Mouse (Mus musculus): ENCODE data around the gene Cyp2j8. TPM values are rescaled to one million over a fixed set of nuclear protein-coding genes. Genes with fewer than 3 reads are reported as not detected.
"Not testable (repeated sequence)": the region's sequence is repeated elsewhere in the genome, so short reads cannot be mapped to it uniquely, and the experiment has no call there.

Gene Cyp2j8
- polyA plus RNA-seq (2015; fragmentation: Nextera tagmentation; extraction: Ambion mirVana) = not detected in 2 replicates

GRCm38 (mm10) chr4:96507286-96507685, at the start of gene Cyp2j8:
TSS of gene Cyp2j8 (minus strand) at chr4:96507386.
- H3K36me3 ChIP-seq (ENCODE audit: control insufficient read depth, insufficient read depth) = no peaks in the 10 kb centered on the region
- H3K27ac ChIP-seq (ENCODE audit: low read length) = no peak within 1 kb of the TSS
- no peaks in the 10 kb centered on the region for H3K4me1 ChIP-seq (ENCODE audit: control insufficient read depth, low read depth, low read length)
- no peak for ATAC-seq (ENCODE audit: low read depth)
- H3K4me2 ChIP-seq (ENCODE audit: low read depth, low read length) = no peak within 1 kb of the TSS
- H3K4me3 ChIP-seq (ENCODE audit: low read depth, low read length) = no peak within 1 kb of the TSS
- no peaks in the 10 kb centered on the region for H3K27me3 ChIP-seq (ENCODE audit: control insufficient read depth, insufficient read depth, low read depth, low read length)
- H3K9ac ChIP-seq (ENCODE audit: low read depth, low read length) = no peak within 1 kb of the TSS
- 59% methylated on average over 1 of the region's 1 CpGs for WGBS (ENCODE audit: insufficient replicate concordance)
- no peaks in the 10 kb centered on the region for H3K9me3 ChIP-seq (replicated peaks; ENCODE audit: control insufficient read depth, low read length)

- 4% methylated on average over 16 of the region's 16 CpGs for WGBS (ENCODE audit: insufficient replicate concordance)
- Histone ChIP-seq H3K36me3 (ENCODE audit: control insufficient read depth, insufficient read depth) (no peaks in the 10 kb centered on the region), H3K4me2 (ENCODE audit: low read depth, low read length) (peak within 1 kb of the TSS; percentile 55), H3K9me3 (replicated peaks; ENCODE audit: control insufficient read depth, low read length) (no peaks in the 10 kb centered on the region), H3K27me3 (ENCODE audit: control insufficient read depth, insufficient read depth, low read depth, low read length) (no peaks in the 10 kb centered on the region), H3K27ac (ENCODE audit: low read length) (no peak within 1 kb of the TSS), H3K4me3 (ENCODE audit: low read depth, low read length) (peak within 1 kb of the TSS; percentile 57), H3K9ac (ENCODE audit: low read depth, low read length) (peak within 1 kb of the TSS; percentile 37; the same call in 1 of the 2 replicates), H3K4me1 (ENCODE audit: control insufficient read depth, low read depth, low read length) (no peaks in the 10 kb centered on the region)
- peak; percentile 70 for ATAC-seq (ENCODE audit: low read depth)
Observed at GRCm38 (mm10) chr4:96553133-96553819, 46.1 kb upstream of the Cyp2j8 start, which contains the start of gene Cyp2j6. TSS of gene Cyp2j6 (minus strand) at chr4:96553661.

GRCm38 (mm10) chr4:96551619-96552018, 44.4 kb upstream of the Cyp2j8 start:
- H3K27me3 ChIP-seq (ENCODE audit: control insufficient read depth, insufficient read depth, low read depth, low read length) = no peaks in the 10 kb centered on the region
- no peak overlapping the region for H3K4me2 ChIP-seq (ENCODE audit: low read depth, low read length)
- no peak overlapping the region for H3K9ac ChIP-seq (ENCODE audit: low read depth, low read length)
- no peak overlapping the region for H3K27ac ChIP-seq (ENCODE audit: low read length)
- H3K36me3 ChIP-seq (ENCODE audit: control insufficient read depth, insufficient read depth) = no peaks in the 10 kb centered on the region
- no peak for ATAC-seq (ENCODE audit: low read depth)
- WGBS (ENCODE audit: insufficient replicate concordance) = 29% methylated on average over 3 of the region's 3 CpGs
- no peak overlapping the region for H3K4me3 ChIP-seq (ENCODE audit: low read depth, low read length)
- no peaks in the 10 kb centered on the region for H3K4me1 ChIP-seq (ENCODE audit: control insufficient read depth, low read depth, low read length)
- H3K9me3 ChIP-seq (replicated peaks; ENCODE audit: control insufficient read depth, low read length) = no peaks in the 10 kb centered on the region

GRCm38 (mm10) chr4:96545976-96546375, 38.8 kb upstream of the Cyp2j8 start:
- no peaks in the 10 kb centered on the region for H3K27me3 ChIP-seq (ENCODE audit: control insufficient read depth, insufficient read depth, low read depth, low read length)
- no peaks in the 10 kb centered on the region for H3K4me1 ChIP-seq (ENCODE audit: control insufficient read depth, low read depth, low read length)
- no peak overlapping the region for H3K9ac ChIP-seq (ENCODE audit: low read depth, low read length)
- H3K27ac ChIP-seq (ENCODE audit: low read length) = no peak overlapping the region
- WGBS (ENCODE audit: insufficient replicate concordance) = 61% methylated on average over 1 of the region's 1 CpGs
- H3K4me3 ChIP-seq (ENCODE audit: low read depth, low read length) = no peak overlapping the region
- H3K36me3 ChIP-seq (ENCODE audit: control insufficient read depth, insufficient read depth) = no peaks in the 10 kb centered on the region
- no peaks in the 10 kb centered on the region for H3K9me3 ChIP-seq (replicated peaks; ENCODE audit: control insufficient read depth, low read length)
- ATAC-seq (ENCODE audit: low read depth) = no peak
- no peak overlapping the region for H3K4me2 ChIP-seq (ENCODE audit: low read depth, low read length)

GRCm38 (mm10) chr4:96525772-96526171, 18.6 kb upstream of the Cyp2j8 start:
- Histone ChIP-seq H3K36me3 (ENCODE audit: control insufficient read depth, insufficient read depth) (no peaks in the 10 kb centered on the region), H3K27me3 (ENCODE audit: control insufficient read depth, insufficient read depth, low read depth, low read length) (no peaks in the 10 kb centered on the region), H3K9ac (ENCODE audit: low read depth, low read length) (no peak overlapping the region), H3K4me3 (ENCODE audit: low read depth, low read length) (no peak overlapping the region), H3K27ac (ENCODE audit: low read length) (no peak overlapping the region), H3K4me1 (ENCODE audit: control insufficient read depth, low read depth, low read length) (no peaks in the 10 kb centered on the region), H3K9me3 (replicated peaks; ENCODE audit: control insufficient read depth, low read length) (no peaks in the 10 kb centered on the region), H3K4me2 (ENCODE audit: low read depth, low read length) (no peak overlapping the region)
- 21% methylated on average over 1 of the region's 1 CpGs for WGBS (ENCODE audit: insufficient replicate concordance)
- ATAC-seq (ENCODE audit: low read depth) = no peak

GRCm38 (mm10) chr4:96522256-96522655, 15.1 kb upstream of the Cyp2j8 start:
- no peaks in the 10 kb centered on the region for H3K9me3 ChIP-seq (replicated peaks; ENCODE audit: control insufficient read depth, low read length)
- no peaks in the 10 kb centered on the region for H3K4me1 ChIP-seq (ENCODE audit: control insufficient read depth, low read depth, low read length)
- 41% methylated on average over 2 of the region's 2 CpGs for WGBS (ENCODE audit: insufficient replicate concordance)
- no peak overlapping the region for H3K4me2 ChIP-seq (ENCODE audit: low read depth, low read length)
- H3K27me3 ChIP-seq (ENCODE audit: control insufficient read depth, insufficient read depth, low read depth, low read length) = no peaks in the 10 kb centered on the region
- no peak overlapping the region for H3K27ac ChIP-seq (ENCODE audit: low read length)
- H3K36me3 ChIP-seq (ENCODE audit: control insufficient read depth, insufficient read depth) = no peaks in the 10 kb centered on the region
- no peak overlapping the region for H3K4me3 ChIP-seq (ENCODE audit: low read depth, low read length)
- no peak for ATAC-seq (ENCODE audit: low read depth)
- H3K9ac ChIP-seq (ENCODE audit: low read depth, low read length) = no peak overlapping the region

GRCm38 (mm10) chr4:96510083-96510482, 2.9 kb upstream of the Cyp2j8 start:
- Histone ChIP-seq H3K4me3 (ENCODE audit: low read depth, low read length) (no peak overlapping the region), H3K27ac (ENCODE audit: low read length) (no peak overlapping the region), H3K4me1 (ENCODE audit: control insufficient read depth, low read depth, low read length) (no peaks in the 10 kb centered on the region), H3K9ac (ENCODE audit: low read depth, low read length) (no peak overlapping the region), H3K4me2 (ENCODE audit: low read depth, low read length) (no peak overlapping the region), H3K36me3 (ENCODE audit: control insufficient read depth, insufficient read depth) (no peaks in the 10 kb centered on the region), H3K27me3 (ENCODE audit: control insufficient read depth, insufficient read depth, low read depth, low read length) (no peaks in the 10 kb centered on the region), H3K9me3 (replicated peaks; ENCODE audit: control insufficient read depth, low read length) (no peaks in the 10 kb centered on the region)
- ATAC-seq (ENCODE audit: low read depth) = no peak
- WGBS (ENCODE audit: insufficient replicate concordance) = 24% methylated on average over 3 of the region's 3 CpGs

- not testable (repeated sequence) for H3K4me3 ChIP-seq (ENCODE audit: low read depth, low read length); H3K27me3 ChIP-seq (ENCODE audit: control insufficient read depth, insufficient read depth, low read depth, low read length); H3K9ac ChIP-seq (ENCODE audit: low read depth, low read length); H3K36me3 ChIP-seq (ENCODE audit: control insufficient read depth, insufficient read depth); H3K9me3 ChIP-seq (replicated peaks; ENCODE audit: control insufficient read depth, low read length); H3K27ac ChIP-seq (ENCODE audit: low read length); H3K4me1 ChIP-seq (ENCODE audit: control insufficient read depth, low read depth, low read length); H3K4me2 ChIP-seq (ENCODE audit: low read depth, low read length); ATAC-seq (ENCODE audit: low read depth)
- WGBS (ENCODE audit: insufficient replicate concordance) = 68% methylated on average over 30 of the region's 30 CpGs
Observed at GRCm38 (mm10) chr4:96463311-96464060, 43.7 kb downstream of the Cyp2j8 start.
